Mouse (Mus musculus) urinary bladder, postnatal 36 days (tissue): Measurements from ENCODE around the gene Commd1.

ENCODE experiments used
- DNase-seq, 2 experiments: peaks; one replicate each; pipeline ENCODE4 v3.0.0; 2022; ENCODE audit warnings: low spot score in 2 of 2, mixed read lengths in 1 of 2

Gene Commd1

DNA sequence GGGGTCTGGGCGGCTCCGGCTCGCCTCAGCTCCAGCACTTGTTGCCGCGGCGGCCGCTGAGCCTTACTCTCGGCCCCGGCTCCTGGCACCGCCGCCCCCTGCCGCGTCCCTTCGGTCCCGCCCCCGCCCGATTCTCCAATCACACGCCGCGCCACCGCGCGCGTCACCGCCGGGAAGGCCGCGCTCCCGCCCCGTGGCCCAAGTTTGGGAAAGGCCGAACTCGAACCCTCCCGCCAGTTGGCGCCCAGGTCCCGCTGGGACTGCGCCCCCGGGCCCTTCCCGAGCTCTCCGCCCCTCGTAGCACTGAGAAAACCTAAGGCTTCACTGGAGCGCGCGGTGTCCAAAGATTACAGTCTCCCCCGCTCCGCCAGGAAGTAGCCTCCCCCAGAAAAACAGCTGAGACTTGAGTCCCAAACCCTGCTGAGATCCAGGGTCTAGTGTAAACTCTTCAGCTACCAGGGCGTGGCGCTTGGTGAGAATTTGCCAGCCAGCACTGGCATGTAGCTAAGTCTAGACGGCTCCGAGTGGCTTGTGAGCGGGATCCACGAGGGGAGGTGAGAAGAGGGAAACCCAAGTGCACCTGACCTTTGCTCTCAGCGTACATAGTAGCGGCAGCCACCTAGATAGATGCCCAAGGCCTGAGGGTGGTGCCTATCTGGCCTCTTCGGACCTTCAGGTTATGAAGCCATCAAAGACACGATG lies 122.4 kb downstream of the Commd1 start:
- DNase-seq = peak; percentile 85 to 86

DNA sequence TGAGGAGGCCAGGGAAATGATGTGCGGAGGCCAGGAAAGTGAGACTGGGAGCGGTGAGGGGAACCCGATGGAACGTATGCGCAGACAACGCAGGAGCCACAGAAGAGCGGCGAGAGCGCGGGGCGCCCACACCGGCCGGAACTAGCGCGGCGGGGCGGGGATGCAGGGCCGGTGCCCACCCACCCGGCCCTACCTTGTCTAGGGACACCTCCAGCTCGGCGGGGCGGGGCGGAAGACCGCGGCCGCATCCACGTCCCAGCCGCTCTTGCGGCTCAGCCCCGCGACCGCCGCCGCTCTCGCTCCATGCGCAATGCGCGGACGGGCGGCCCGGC lies 122.9 kb downstream of the Commd1 start:
- DNase-seq = no peak

DNA sequence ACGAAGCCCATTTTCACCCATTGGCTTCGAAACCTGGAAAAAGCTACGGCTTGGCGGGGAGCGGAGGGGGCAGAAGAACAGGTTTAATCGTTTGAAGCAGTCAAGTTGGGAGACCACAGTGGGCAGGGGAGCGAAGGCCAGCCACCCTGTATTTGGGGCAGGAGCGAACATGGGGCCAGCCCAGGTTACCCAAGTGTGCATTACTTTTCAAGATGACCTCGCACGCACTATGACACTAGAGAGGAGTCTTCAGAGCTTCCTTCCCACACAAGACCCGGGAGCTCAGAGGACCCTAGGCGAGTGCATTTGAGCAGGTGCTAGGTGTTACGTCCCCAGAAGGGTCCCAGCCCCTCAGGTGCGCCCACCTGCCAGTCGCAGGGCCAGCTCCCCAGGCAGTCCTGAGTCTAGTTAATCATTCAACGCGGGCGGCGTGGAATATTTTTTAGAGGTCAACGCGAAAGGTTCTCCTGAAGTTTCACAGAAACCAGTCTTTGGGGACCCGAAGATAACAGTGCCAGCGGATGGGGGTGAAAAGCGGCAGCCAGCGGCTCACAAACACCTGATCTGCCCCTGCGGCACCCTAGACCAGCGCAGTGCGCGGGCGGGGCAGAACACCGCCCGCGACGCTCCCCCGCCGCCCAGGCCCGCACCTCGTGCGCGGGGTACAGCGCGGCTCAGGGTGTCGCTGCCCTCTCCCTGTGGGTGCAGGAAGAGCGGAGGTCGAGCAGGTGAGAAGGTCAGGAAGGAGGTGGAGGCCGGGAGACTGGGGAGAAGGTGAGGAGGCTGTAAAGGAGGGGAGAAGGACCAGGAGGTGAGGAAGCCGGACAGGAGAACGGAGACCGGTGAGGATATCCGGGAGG lies 123.5 kb downstream of the Commd1 start:
- DNase-seq = peak in 1 of 2 experiments; percentile 60

- DNase-seq = peak in 1 of 2 experiments; percentile 34
Observed at GRCm38 (mm10) chr11:22857705-22858440, 124.3 kb downstream of the Commd1 start.

DNA sequence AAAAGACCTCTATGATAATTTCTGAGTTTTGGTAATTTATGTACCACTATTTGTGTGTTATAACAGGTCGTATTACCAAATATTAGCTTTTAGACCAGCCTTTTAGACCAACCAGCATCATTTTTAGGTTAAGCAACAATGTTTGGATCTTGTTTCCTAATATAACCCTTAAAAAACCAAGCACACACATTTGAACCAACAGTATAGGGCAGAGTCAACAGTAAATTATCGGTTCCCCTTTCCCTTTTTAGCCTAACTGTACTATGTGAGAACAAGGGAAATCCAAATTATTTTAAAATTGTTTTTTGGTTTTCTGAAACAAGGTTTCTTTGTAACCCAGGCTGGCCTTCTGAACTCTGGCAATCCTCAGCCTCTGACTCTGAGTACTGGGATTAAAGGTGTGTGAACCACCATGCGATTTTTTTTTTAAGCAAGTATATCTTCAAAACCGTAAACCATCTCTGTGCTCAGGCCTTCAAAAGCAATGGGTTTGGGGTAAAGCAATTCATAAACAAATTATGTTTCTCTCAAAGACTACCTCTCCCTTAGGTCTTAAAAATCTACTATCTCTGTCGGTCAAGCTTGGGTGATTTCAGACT lies 125.0 kb downstream of the Commd1 start:
- DNase-seq = no peak

GRCm38 (mm10) chr11:22856371-22856965 lies 125.7 kb downstream of the Commd1 start:
- no peak for DNase-seq

GRCm38 (mm10) chr11:22854571-22854970 lies 127.6 kb downstream of the Commd1 start:
- no peak for DNase-seq

GRCm38 (mm10) chr11:22853477-22854157 lies 128.6 kb downstream of the Commd1 start:
- DNase-seq = no peak

DNA sequence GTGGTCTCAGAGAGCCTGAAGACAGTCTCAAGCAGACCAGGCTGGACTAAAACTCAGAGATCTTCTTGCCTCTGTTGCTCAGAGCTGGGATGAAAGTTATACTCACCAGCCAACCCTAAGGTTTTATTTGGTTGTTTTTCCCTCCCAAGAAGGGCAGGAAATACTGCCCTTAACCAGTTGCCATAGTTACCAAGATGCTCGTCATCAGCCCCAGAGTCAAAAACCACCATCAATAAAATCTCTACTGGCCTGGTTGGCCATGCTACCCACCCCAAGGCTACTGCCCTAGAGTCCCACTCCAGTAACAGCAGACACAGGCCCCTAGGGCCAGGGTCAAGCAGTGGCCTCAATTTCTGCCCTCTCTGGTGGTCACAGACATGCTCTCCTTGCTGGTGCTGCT lies 129.7 kb downstream of the Commd1 start:
- no peak for DNase-seq

DNA sequence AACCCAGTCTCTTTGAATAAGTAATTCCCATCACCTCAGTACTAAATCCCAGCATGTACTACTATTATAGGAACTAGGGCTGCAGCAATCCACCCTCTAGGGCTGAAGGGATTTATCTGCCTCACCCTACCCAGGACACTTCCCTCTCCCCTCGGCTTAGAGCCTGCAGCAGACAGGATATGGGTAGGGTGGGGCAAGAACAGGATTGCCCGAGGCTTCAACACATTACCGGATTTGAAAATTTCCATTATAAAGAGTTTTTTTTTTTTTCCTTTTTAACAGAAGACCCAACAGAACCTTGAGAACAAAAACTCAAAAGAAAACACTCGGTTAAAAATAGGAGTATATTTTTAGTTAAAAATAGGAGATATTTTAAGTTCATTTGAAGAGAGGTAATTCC lies 130.8 kb downstream of the Commd1 start:
- DNase-seq = no peak

DNA sequence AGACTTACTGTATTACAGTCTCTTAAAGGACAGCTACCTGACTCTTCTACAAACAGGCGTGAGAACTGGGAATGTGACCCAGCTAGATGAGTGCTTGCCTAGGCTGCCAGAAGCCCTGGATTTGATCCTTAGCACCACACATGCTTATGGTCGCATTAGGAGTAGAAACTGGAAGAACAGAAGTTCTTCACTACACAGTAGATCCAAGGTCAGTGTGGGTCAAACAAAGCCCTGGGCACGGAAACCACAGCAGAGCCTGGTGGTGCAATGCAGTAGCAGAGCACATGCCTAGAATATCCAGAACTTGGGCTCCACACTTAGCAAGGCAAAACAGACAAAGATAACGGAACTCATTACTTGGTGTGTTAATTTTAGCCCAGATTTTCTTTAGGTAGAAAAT lies 132.1 kb downstream of the Commd1 start:
- no peak for DNase-seq

DNA sequence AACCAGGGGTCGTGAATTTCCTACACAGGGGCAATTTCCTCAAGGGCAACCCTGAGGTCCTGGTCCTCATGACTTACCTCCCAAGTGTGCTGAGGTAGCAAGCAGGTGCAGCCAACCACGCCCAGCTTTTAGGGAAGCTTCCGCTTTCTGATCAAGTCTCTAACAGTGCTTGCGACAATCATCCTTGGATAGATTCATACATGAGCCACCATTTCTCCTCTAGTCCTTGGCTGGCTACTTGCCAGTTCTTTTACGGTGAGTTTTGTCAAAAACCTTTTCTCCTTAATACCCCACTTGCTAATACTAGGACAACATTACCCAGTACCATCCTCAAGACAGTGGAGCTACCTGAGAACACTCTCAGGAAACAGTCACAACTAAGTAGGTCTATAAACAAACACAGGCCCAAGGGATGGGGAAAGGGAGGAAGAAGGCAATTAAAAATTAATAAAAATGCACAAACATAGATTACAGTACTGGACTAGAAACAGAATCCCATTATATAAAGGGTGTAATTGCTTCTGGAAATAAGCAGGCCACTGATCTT lies 133.5 kb downstream of the Commd1 start:
- DNase-seq = no peak

DNA sequence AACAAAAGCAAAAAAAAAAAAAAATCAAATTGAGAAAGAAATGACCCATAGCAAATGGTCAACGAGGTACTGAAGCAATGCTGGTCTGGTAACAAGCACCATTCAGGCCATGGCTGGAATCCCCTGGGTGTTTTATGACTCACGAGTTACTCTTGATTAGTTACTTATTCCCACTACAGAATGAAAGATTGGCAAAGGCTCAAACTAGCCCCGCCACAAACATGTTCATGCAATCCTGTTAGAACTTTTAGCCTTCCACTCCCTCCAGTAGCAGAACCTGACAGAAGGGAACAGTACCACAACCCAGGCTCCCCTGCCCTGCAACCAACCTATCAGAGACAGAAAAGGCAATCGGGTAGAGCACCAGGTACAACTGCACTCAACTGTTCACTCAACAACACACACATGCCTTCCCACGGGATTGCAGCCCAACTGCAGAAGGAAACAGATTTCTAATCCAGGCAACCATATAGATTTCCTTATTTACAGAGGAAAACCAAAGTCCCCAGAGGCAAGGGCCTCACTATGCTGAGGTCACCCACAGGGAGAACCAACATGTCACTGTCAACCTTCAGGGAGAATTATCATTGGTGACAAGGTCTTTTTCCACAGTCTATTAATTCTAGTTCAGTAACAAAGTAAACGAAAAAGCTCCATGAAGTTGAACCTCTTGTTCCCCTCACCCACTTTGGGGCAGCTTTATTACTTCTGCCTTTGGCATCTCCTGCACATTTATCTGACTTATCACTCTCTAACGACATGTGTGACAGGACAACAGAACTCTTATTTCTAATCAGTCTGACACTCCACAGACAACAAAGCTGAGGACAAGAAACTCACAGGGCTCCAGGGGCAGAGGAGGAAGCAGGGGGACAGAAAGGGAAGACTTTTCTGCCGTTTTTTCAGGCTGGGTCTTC lies 134.2 kb downstream of the Commd1 start:
- DNase-seq = peak in 1 of 2 experiments; percentile 55

DNA sequence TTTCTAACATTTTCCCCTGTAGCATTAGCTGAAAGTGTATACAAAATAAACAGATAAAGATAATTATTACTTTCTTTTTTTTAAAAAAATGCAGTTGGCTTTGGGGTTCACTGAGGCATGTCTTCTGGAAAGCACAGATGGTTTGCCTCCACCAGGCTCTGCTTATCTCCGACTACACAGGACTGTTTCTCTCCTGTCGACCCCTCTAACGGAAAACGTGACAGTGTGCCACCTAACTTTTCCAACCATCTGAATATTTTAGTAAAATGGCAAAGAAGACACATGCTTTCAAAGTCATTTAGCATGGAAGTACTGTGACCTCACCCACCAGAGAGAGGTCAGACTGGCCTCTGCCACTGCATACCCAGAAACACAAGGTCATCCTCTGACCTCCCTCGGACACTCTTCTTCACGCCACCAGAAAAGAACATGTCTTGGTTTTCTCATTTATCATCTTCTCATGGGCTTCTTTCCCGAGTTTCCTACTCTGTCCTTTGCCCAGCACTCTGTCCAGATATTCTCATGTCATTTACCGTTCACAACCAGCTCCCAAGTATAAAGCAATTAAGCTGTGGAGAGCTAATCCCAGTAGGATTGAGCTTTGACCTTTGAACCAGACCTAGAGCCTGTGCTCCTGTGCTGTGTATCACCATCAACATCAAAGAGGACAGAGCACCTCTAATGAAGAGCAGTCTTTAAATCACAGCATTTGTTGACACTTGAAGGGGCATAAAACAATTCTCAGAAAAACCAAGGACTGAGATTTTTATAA lies 135.0 kb downstream of the Commd1 start:
- no peak for DNase-seq
